Mouse (Mus musculus): Measurements from ENCODE around the gene Masp1. TPM values are rescaled to one million over a fixed set of nuclear protein-coding genes. Genes with fewer than 3 reads are reported as not detected.

The Masp1 gene
- polyA plus RNA-seq (2015; fragmentation: Nextera tagmentation; extraction: Ambion mirVana): 4.8 and 6.0 TPM in 2 replicates

DNA sequence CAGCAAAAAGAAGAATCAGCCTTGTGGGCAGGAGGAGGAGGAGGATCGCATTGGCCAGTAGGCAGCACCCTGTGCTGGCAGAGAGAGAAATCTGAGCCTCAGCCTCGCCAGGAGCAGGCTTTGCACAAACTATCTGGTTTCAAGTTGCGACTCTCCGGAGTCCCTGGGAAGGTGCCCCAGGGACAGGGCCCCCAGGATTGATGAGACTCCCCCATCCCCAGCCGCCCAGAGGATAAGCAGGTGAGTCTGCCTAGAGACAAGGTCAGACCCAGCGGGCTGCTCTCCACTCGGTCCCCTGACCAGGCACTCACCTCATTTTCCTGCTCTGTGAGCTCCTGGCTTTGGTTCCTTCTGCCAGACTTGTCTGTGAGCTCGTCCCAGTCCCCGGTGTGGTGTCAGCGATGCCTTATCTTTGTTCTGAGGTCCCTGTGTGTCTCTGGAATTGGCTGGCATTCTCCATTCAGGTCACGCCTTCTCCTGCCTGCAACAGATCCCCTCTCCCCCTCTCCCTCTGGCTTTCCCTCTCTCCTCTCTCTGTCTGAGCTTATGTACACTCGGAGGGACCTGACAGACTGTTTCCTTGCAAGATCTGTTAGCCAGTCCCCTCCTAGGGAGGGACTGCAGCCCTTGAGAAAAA lies at the start of gene Masp1, which contains the start of gene Rtp4:
TSS of gene Masp1 (minus strand) at position 581 of the 637 bp plus-strand sequence.
TSS of gene Rtp4 (plus strand) at position 57 of the 637 bp plus-strand sequence.
- Histone ChIP-seq H3K36me3 (no peaks in the 10 kb centered on the region), H3K4me3 (peak within 1 kb of the TSS; percentile 35), H3K27ac (peak within 1 kb of the TSS; percentile 69), H3K27me3 (peaks cover 4% of the 10 kb centered on the region; the same call in 1 of the 2 replicates), H3K4me2 (peak within 1 kb of the TSS; percentile 63), H3K4me1 (peaks cover 72% of the 10 kb centered on the region), H3K9me3 (no peaks in the 10 kb centered on the region), H3K9ac (peak within 1 kb of the TSS; percentile 63)
- under 1% methylated on average over 12 of the region's 12 CpGs for whole genome bisulfite sequencing
- no peak for ATAC-seq (ENCODE audit: insufficient number of reproducible peaks, insufficient read depth, low FRiP score, low TSS enrichment, low read depth)

DNA sequence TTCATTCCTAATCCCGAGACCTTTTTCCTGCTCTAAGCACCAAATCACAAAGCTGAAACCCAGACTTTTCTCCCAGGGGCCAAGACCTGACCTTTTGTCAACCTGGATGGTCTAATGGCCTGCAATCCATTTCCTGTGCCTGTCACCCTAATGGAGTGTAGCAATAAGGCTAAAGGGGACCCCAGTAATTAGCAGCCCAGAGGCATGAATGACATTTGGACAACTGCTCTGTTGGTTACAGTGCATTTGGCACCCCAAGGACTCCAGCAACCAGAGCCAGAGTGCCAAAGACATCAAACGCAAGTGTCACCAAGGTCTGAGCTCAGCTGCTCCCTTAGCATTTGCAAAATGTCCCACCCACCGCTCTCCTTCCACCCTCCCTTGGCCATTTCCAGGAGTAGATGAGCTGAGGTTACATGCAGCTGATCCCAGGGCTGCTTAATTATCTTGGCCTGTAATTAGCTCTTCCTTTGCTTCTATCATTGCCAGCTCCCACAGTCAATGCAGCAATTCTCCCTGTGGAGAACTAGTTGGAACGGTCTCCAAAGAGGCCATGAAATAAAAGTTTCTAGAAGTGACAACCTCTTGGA lies 47.8 kb upstream of the Masp1 start:
- Histone ChIP-seq H3K27me3 (no peaks in the 10 kb centered on the region), H3K9me3 (no peaks in the 10 kb centered on the region), H3K4me1 (no peaks in the 10 kb centered on the region), H3K9ac (no peak overlapping the region), H3K36me3 (no peaks in the 10 kb centered on the region), H3K27ac (no peak overlapping the region), H3K4me2 (no peak overlapping the region), H3K4me3 (no peak overlapping the region)
- WGBS: 43% methylated on average over 4 of the region's 4 CpGs
- ATAC-seq (ENCODE audit: insufficient number of reproducible peaks, insufficient read depth, low FRiP score, low TSS enrichment, low read depth): no peak

DNA sequence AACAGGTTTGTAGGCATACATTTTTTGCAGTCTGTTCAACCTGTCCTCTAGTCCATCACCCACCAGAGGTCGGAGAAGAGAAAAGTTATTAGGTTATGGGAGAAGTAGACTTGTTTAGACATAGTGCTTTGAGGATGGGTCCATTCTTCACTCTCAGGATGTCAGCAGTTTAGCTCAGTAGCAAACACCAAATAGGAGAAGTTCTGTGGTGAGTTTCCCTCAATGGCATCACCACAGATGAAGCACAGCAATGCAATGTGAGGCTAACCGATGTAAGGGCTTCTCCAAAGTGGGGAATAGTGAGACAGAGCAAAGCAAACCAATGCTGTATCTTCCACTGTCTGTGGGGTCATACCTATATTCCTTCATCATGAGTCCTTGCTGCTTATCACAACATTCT lies 37.1 kb upstream of the Masp1 start:
- Histone ChIP-seq H3K27me3 (no peaks in the 10 kb centered on the region), H3K9ac (no peak overlapping the region), H3K9me3 (no peaks in the 10 kb centered on the region), H3K4me3 (no peak overlapping the region), H3K36me3 (no peaks in the 10 kb centered on the region), H3K4me2 (no peak overlapping the region), H3K4me1 (no peaks in the 10 kb centered on the region), H3K27ac (no peak overlapping the region)
- no peak for ATAC-seq (ENCODE audit: insufficient number of reproducible peaks, insufficient read depth, low FRiP score, low TSS enrichment, low read depth)
- 84% methylated on average over 2 of the region's 2 CpGs for WGBS

DNA sequence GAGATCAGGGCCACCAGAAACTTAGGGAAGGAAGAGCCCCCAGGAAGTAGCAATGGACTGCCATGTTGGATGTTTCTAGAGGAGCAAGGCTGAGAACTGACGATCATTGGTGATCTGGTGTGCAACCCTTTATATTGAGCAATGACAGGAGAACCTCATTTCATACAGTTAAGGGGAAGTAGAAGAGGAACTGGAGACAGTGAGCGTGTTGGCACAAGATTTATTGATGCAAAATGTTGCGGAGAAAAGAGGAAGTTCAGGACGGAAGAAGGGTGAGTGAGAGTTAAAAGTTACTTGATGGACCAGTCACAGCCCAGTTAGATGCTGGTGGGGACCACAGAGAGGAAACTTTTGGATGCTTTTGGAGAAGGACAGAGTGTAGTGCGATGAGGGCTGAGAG lies 36.6 kb upstream of the Masp1 start:
- ATAC-seq (ENCODE audit: insufficient number of reproducible peaks, insufficient read depth, low FRiP score, low TSS enrichment, low read depth): no peak
- Histone ChIP-seq H3K4me2 (no peak overlapping the region), H3K36me3 (no peaks in the 10 kb centered on the region), H3K27me3 (no peaks in the 10 kb centered on the region), H3K4me3 (no peak overlapping the region), H3K9me3 (no peaks in the 10 kb centered on the region), H3K9ac (no peak overlapping the region), H3K4me1 (no peaks in the 10 kb centered on the region), H3K27ac (no peak overlapping the region)
- WGBS: 89% methylated on average over 5 of the region's 5 CpGs

DNA sequence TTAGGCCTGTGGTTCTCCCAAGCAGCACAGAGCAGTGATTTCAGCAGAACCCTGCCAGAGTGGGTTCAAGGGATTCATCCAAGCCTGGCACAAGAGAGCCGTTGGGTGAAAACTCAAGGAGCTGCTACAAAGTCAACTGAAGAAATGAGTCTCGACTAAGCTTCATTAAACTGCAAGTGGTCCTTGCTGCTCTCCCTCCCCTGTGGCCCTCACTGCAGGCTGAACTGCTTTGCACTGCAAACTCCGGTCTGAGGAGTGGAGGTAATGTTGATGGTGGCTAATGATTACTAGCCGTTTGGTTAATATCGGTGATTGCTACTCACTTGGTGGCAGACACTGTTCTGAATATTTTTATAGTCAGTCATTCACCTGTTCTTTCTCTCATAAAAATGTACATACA lies 34.1 kb upstream of the Masp1 start:
- Histone ChIP-seq H3K9me3 (no peaks in the 10 kb centered on the region), H3K4me2 (no peak overlapping the region), H3K36me3 (no peaks in the 10 kb centered on the region), H3K9ac (no peak overlapping the region), H3K4me3 (no peak overlapping the region), H3K4me1 (no peaks in the 10 kb centered on the region), H3K27ac (no peak overlapping the region), H3K27me3 (peaks cover 7% of the 10 kb centered on the region; the same call in 1 of the 2 replicates)
- 81% methylated on average over 5 of the region's 5 CpGs for WGBS
- no peak for ATAC-seq (ENCODE audit: insufficient number of reproducible peaks, insufficient read depth, low FRiP score, low TSS enrichment, low read depth)

DNA sequence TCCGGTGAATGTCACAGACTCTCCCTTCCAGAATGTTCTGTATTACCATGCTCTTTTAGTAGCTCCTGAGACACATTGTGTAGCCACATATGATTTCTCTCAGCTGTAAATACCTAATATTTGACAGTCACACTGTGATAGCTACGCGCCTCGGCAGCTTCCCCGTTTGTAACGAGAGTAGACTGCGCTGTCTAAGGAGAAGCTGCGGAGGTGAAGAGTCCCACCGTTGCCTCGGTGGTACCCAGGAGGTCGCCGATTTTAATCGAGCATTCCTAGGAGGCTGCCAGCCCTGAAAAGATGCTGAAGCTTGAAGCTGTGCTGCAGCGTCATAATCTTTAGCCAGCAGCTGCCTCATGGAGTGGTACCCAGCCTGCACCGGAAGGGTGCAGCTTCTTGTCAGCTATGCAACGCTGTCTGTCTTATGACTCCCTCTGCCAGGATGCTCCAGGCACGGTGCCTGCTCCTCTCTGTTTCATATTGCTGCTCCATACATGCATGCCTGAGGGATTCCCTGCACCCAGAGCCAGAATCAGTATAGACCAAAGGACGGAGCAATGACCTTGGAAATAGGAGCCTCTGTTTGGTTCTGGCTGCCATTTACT lies 30.5 kb upstream of the Masp1 start:
- Histone ChIP-seq H3K9ac (no peak overlapping the region), H3K9me3 (no peaks in the 10 kb centered on the region), H3K36me3 (no peaks in the 10 kb centered on the region), H3K4me1 (no peaks in the 10 kb centered on the region), H3K27me3 (peaks cover 11% of the 10 kb centered on the region; the same call in 1 of the 2 replicates), H3K4me3 (no peak overlapping the region), H3K4me2 (no peak overlapping the region), H3K27ac (no peak overlapping the region)
- no peak for ATAC-seq (ENCODE audit: insufficient number of reproducible peaks, insufficient read depth, low FRiP score, low TSS enrichment, low read depth)
- WGBS: 85% methylated on average over 18 of the region's 18 CpGs

DNA sequence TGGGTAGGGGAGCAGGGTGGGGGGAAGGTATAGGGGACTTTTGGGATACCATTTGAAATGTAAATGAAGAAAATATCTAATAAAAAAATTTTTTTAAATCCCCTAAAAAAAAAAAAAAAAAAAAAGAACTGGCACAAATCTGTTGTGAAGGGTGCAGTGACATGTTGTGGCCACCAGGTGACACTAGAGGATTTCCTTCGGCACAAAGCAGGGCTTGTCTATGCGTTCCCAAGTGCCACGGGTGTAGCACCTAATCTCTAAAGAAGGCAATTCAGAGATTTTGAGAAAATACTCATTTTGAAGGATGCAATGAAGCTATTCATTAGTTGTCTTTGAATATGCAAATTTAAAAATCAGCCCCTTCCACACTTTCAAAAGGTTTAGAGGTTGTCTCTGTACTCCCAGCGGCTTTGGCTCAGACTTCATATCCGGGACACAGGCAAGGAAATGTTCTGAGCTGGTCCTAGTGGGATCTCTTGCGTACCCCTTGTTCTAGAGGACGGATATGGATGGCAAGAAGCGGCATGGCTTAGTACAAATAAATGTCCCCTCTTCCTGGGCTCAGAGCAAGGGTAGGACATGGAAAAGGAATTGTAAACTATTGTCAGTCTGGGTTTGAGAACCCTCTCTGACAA lies 29.8 kb upstream of the Masp1 start:
- Histone ChIP-seq H3K4me3 (no peak overlapping the region), H3K4me1 (0 out of 2 replicates have a peak, but pooled peaks cover 2% of the 10 kb centered on the region), H3K4me2 (no peak overlapping the region), H3K9ac (no peak overlapping the region), H3K27ac (no peak overlapping the region), H3K27me3 (peaks cover 11% of the 10 kb centered on the region; the same call in 1 of the 2 replicates), H3K9me3 (no peaks in the 10 kb centered on the region), H3K36me3 (no peaks in the 10 kb centered on the region)
- 45% methylated on average over 8 of the region's 8 CpGs for WGBS
- no peak for ATAC-seq (ENCODE audit: insufficient number of reproducible peaks, insufficient read depth, low FRiP score, low TSS enrichment, low read depth)

DNA sequence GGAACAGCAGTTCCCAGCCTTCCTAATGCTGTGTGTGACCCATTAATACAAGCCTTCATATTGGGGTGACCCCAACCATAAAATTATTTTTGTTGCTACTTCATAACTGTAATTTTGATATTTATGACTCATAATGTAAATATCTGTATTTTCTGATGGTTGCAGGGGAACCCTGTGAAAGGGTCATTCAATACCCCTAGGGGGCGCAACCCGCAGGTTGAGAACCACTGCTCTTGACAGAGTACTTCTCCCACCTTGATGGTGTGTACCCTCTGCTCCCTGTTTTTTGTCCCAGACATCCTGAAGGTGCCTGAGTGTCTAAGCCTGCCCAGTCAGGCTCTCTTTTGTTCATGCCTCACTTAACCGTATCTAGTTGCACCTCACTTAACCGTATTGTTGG lies 27.2 kb upstream of the Masp1 start:
- 0 out of 2 replicates have a peak, but pooled peaks cover 2% of the 10 kb centered on the region for H3K4me1 ChIP-seq
- peaks cover 11% of the 10 kb centered on the region; the same call in 1 of the 2 replicates for H3K27me3 ChIP-seq
- H3K9ac ChIP-seq: no peak overlapping the region
- H3K36me3 ChIP-seq: no peaks in the 10 kb centered on the region
- H3K27ac ChIP-seq: no peak overlapping the region
- ATAC-seq (ENCODE audit: insufficient number of reproducible peaks, insufficient read depth, low FRiP score, low TSS enrichment, low read depth): no peak
- H3K9me3 ChIP-seq: no peaks in the 10 kb centered on the region
- no peak overlapping the region for H3K4me3 ChIP-seq
- 86% methylated on average over 4 of the region's 4 CpGs for WGBS
- H3K4me2 ChIP-seq: no peak overlapping the region

DNA sequence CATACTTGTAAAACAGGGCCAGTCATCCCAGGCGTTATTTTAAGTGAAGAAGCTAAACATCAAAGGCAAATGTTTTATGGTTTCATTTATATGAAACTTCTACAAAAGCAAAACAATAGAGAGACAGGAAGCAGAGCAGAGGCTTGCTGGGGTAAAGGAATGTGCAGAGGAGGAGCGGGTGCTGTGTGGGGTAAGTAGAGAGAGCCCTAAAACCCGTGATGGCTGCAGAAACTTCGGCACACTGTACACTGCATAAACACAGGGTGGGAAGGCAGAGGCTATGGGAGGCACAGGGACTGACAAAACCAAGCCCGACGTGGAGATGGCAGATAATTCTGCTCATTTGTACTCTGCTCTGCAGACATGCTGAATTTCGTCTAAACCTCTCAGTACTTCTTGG lies 23.7 kb upstream of the Masp1 start:
- Histone ChIP-seq H3K4me2 (no peak overlapping the region), H3K27me3 (0 out of 2 replicates have a peak, but pooled peaks cover 4% of the 10 kb centered on the region), H3K9ac (no peak overlapping the region), H3K4me1 (0 out of 2 replicates have a peak, but pooled peaks cover 2% of the 10 kb centered on the region), H3K36me3 (no peaks in the 10 kb centered on the region), H3K9me3 (no peaks in the 10 kb centered on the region), H3K27ac (no peak overlapping the region), H3K4me3 (no peak overlapping the region)
- 53% methylated on average over 7 of the region's 7 CpGs for WGBS
- no peak for ATAC-seq (ENCODE audit: insufficient number of reproducible peaks, insufficient read depth, low FRiP score, low TSS enrichment, low read depth)

DNA sequence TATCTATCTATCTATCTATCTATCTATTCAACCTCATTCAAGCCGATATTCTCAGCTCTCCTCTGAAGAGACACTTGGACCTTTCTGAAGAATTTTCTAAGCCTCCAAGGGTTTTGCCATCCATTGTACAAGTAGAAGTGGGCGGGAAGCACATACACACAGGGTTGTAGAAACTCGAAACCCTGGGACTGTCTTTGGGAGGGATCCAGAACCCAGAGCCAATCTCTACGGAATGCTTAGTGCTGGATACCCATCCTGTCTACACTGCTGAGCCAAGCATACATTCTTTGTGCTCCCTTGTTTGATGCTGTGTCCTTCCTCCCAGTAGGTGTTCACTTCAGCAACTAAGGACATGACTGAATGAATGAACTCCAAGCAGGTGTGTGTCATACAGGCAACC lies 22.3 kb upstream of the Masp1 start:
- H3K36me3 ChIP-seq: no peaks in the 10 kb centered on the region
- H3K9me3 ChIP-seq: no peaks in the 10 kb centered on the region
- 74% methylated on average over 4 of the region's 4 CpGs for WGBS
- 0 out of 2 replicates have a peak, but pooled peaks cover 2% of the 10 kb centered on the region for H3K4me1 ChIP-seq
- no peak overlapping the region for H3K4me3 ChIP-seq
- 0 out of 2 replicates have a peak, but pooled peaks cover 4% of the 10 kb centered on the region for H3K27me3 ChIP-seq
- no peak for ATAC-seq (ENCODE audit: insufficient number of reproducible peaks, insufficient read depth, low FRiP score, low TSS enrichment, low read depth)
- no peak overlapping the region for H3K9ac ChIP-seq
- H3K4me2 ChIP-seq: no peak overlapping the region
- H3K27ac ChIP-seq: no peak overlapping the region

DNA sequence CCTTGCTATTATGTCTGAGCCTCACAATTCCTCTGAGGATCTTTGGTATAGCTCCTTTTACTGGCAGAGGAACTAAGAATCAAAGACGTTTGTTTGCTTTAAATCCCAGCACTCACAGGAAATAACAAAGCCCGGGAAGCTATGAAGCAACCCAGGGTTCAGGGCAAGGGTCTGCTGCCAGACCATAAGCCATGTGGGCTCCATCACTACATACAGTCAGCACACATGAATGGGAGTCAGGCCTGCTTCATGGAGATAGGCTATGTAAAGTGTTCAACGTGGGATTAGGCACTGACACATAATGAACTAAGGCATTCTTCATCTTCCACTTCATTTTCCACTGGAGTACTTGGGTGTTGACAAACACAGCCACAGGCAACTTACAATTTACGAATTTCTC lies 20.4 kb upstream of the Masp1 start:
- ATAC-seq (ENCODE audit: insufficient number of reproducible peaks, insufficient read depth, low FRiP score, low TSS enrichment, low read depth): no peak
- 60% methylated on average over 4 of the region's 4 CpGs for WGBS

More for the DNA sequence above, 20.4 kb upstream of the Masp1 start:
- Histone ChIP-seq H3K27ac (no peak overlapping the region), H3K4me1 (0 out of 2 replicates have a peak, but pooled peaks cover 2% of the 10 kb centered on the region), H3K4me3 (no peak overlapping the region), H3K27me3 (no peaks in the 10 kb centered on the region), H3K4me2 (no peak overlapping the region), H3K9me3 (no peaks in the 10 kb centered on the region), H3K9ac (no peak overlapping the region), H3K36me3 (no peaks in the 10 kb centered on the region)
